Mouse (Mus musculus): Measurements from ENCODE around the gene Smchd1. TPM values are rescaled to one million over a fixed set of nuclear protein-coding genes. Genes with fewer than 3 reads are reported as not detected.

Smchd1 gene
- polyA plus RNA-seq, 1 experiment from 2014 or later = 49.4 TPM

DNA sequence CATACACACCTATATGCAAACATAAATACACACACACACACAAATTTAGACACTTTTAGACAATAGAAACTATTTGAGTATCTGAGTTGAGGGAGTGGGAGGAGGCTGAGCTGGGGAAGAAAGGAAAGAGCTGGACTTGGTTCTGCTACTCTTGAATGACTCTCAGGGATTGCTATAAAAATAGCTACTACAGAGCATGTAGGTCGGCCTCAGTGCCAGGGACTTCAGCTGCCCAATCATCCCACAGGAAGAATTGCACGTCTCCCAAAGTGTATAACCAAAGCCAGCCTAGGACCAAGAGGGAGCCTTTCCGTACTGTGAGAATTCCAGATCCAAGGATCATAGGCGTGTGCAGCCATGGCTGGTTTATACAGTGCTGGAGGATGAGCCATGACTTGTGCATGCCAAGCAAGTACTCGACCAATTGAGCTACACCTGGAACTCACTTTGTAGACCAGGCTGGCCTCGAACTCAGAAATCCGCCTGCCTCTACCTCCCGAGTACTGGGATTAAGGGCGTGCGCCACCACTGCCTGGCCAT lies 167.8 kb downstream of the Smchd1 start:
- no peak overlapping the region for H3K27ac ChIP-seq
- peaks cover 15% of the 10 kb centered on the region for H3K36me3 ChIP-seq
- no peak overlapping the region for H3K4me3 ChIP-seq
- H3K27me3 ChIP-seq (replicated peaks) = peaks cover 19% of the 10 kb centered on the region; the same call in 1 of the 2 replicates
- no peaks in the 10 kb centered on the region for H3K9me3 ChIP-seq (replicated peaks)
- peaks cover 55% of the 10 kb centered on the region for H3K4me1 ChIP-seq
- no peak for ATAC-seq
- H3K4me2 ChIP-seq = no peak overlapping the region
- WGBS (ENCODE audit: insufficient replicate concordance) = 80% methylated on average over 10 of the region's 10 CpGs
- H3K9ac ChIP-seq = no peak overlapping the region

DNA sequence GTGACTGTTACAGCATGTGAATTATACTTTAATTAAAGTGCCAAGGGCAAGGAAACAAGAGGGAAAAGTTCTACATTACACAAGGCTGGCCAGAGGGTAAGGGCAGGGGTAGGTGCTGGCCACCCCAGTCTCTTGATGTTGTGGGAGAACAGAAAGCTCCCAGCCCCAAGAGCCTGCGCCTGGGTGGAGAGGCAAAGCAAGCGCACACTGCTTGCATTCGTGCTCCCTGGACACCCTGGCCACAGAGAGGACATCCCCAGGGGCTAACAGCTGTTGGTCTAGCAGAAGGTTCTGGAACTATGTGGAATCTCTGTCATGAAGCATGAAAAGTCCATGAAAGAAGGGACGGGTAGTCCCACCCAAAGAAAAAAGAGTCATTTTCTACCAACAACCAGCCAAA lies 168.4 kb downstream of the Smchd1 start:
- Histone ChIP-seq H3K9ac (no peak overlapping the region), H3K36me3 (peaks cover 18% of the 10 kb centered on the region), H3K9me3 (replicated peaks) (no peaks in the 10 kb centered on the region), H3K27ac (peak overlapping the region; percentile 32), H3K27me3 (replicated peaks) (peaks cover 19% of the 10 kb centered on the region; the same call in 1 of the 2 replicates), H3K4me3 (no peak overlapping the region), H3K4me1 (peaks cover 51% of the 10 kb centered on the region), H3K4me2 (no peak overlapping the region)
- WGBS (ENCODE audit: insufficient replicate concordance) = 80% methylated on average over 4 of the region's 4 CpGs
- no peak for ATAC-seq

DNA sequence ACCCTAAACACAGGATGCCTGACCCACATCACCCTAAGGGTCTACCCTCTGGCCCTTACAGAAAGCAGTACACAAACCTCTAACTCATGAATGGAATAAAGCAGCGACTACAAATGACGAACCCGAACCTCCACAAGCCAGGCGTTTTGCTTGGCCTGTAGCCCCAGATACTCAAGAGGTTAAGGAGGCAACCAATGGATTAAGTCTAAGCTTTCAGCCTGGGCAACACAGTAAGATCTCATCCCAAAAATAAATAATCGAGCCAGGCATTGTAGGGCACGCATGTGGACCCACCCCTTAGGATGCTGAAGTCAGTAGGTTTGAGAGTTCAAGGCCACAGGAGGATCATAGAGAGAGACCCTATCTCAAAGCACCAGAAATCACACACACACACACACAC lies 169.1 kb downstream of the Smchd1 start:
- H3K4me1 ChIP-seq = peaks cover 45% of the 10 kb centered on the region
- no peak overlapping the region for H3K4me3 ChIP-seq

DNA sequence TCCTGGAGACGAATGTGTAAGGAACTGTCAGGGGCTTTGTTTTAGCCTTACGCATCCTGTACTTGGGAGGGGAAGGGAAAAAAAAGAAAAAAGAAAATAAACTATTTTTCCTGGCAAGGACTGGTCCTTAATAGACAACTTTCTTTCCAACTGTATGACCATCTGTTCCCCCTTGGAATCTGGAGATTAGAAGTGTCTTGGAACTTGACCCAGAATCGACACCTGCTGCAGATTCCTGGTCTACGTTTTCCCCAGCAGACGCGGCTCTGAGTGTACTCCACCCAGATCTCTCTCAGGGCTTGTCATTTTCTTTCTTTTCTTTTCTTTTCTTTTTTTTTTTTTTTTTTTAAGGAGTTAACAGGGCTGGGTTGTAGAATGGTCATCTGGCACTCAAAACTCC lies 171.7 kb downstream of the Smchd1 start:
- no peak for ATAC-seq
- H3K27ac ChIP-seq = no peak overlapping the region

More for the DNA sequence above, 169.1 kb downstream of the Smchd1 start:
- Histone ChIP-seq H3K4me2 (no peak overlapping the region), H3K27me3 (replicated peaks) (peaks cover 19% of the 10 kb centered on the region; the same call in 1 of the 2 replicates), H3K9ac (no peak overlapping the region), H3K36me3 (peaks cover 18% of the 10 kb centered on the region), H3K27ac (no peak overlapping the region), H3K9me3 (replicated peaks) (no peaks in the 10 kb centered on the region)
- WGBS (ENCODE audit: insufficient replicate concordance) = 83% methylated on average over 6 of the region's 6 CpGs
- no peak for ATAC-seq

DNA sequence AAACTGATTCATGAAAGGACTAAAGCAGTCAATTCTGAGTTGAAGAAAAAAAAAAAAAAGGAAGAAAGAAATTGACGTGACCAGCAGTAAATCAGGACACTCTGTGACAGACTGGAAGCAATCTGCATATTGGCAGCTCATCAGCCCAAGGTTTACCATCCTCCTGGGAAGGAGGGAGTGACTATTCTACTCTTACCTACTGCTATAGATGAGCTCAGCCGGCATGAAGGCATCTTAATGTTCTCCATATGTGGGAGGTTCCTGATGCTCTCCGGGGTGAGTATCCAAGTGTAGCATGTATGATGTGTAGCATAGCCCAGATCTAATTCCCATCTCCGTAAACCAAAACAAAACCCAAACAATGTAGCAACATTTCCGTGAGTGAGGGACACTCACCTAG lies 173.7 kb downstream of the Smchd1 start:
- H3K4me3 ChIP-seq = no peak overlapping the region
- H3K27me3 ChIP-seq (replicated peaks) = no peaks in the 10 kb centered on the region
- no peak overlapping the region for H3K4me2 ChIP-seq
- 73% methylated on average over 5 of the region's 5 CpGs for WGBS (ENCODE audit: insufficient replicate concordance)
- H3K4me1 ChIP-seq = peaks cover 24% of the 10 kb centered on the region; the same call in 1 of the 2 replicates
- no peaks in the 10 kb centered on the region; the same call in 1 of the 2 replicates for H3K9me3 ChIP-seq (replicated peaks)
- H3K27ac ChIP-seq = no peak overlapping the region
- ATAC-seq = no peak
- H3K9ac ChIP-seq = no peak overlapping the region
- peaks cover 38% of the 10 kb centered on the region for H3K36me3 ChIP-seq

More for the DNA sequence above, 171.7 kb downstream of the Smchd1 start:
- no peaks in the 10 kb centered on the region for H3K27me3 ChIP-seq (replicated peaks)
- H3K9ac ChIP-seq = no peak overlapping the region
- H3K9me3 ChIP-seq (replicated peaks) = no peaks in the 10 kb centered on the region; the same call in 1 of the 2 replicates
- 78% methylated on average over 6 of the region's 6 CpGs for WGBS (ENCODE audit: insufficient replicate concordance)
- H3K4me1 ChIP-seq = peaks cover 24% of the 10 kb centered on the region
- H3K4me2 ChIP-seq = no peak overlapping the region
- H3K36me3 ChIP-seq = peaks cover 37% of the 10 kb centered on the region
- H3K4me3 ChIP-seq = no peak overlapping the region

DNA sequence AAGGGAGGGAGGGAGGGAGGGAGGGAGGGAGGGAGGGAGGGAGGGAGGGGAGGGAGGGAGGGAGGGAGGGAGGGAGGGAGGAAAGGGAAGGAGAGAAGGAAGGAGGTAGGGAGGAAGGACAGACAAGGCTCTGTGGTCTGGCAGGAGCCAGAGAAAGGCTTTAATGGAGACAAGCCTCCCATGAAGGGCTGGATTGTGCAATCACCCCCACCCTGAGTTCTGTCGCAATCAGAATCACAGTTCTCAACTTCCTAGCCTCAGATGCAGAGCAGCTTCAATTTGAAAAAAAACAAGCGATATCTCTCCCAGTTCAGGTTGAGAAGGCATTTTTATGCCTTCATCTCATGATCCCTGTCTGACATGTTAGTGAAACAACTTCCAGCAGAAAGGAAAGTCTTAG lies 174.8 kb downstream of the Smchd1 start:
- peaks cover 24% of the 10 kb centered on the region for H3K4me1 ChIP-seq
- H3K4me2 ChIP-seq = no peak overlapping the region
- no peaks in the 10 kb centered on the region for H3K27me3 ChIP-seq (replicated peaks)
- no peak for ATAC-seq
- peaks cover 30% of the 10 kb centered on the region for H3K36me3 ChIP-seq
- no peak overlapping the region for H3K9ac ChIP-seq
- H3K27ac ChIP-seq = no peak overlapping the region; the same call in 1 of the 2 replicates
- no peak overlapping the region for H3K4me3 ChIP-seq
- no peaks in the 10 kb centered on the region; the same call in 1 of the 2 replicates for H3K9me3 ChIP-seq (replicated peaks)
- WGBS (ENCODE audit: insufficient replicate concordance) = 43% methylated on average over 2 of the region's 2 CpGs

DNA sequence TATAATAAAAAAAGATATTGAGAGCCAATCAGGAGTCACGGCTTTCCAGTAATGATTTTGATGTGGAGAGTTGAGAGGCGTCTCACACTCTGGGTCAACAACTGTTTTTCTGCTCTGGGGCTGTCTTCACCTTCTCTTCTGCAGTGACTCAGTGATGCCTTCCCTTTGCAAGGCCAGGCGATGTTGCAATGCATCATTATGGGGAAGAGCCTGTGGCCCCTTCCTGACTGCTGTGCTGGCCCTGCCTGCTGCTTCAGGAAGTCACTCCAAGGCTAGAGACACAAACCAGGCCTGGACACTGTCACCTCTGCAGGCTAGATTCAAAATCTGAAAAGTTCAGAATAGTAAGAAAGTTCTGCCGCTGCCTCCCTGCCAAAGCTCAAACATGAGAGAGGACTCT lies 175.3 kb downstream of the Smchd1 start:
- no peak overlapping the region for H3K4me2 ChIP-seq
- no peak for ATAC-seq
- peaks cover 28% of the 10 kb centered on the region for H3K4me1 ChIP-seq
- no peaks in the 10 kb centered on the region for H3K27me3 ChIP-seq (replicated peaks)
- H3K9me3 ChIP-seq (replicated peaks) = no peaks in the 10 kb centered on the region; the same call in 1 of the 2 replicates
- H3K4me3 ChIP-seq = no peak overlapping the region
- H3K36me3 ChIP-seq = peaks cover 30% of the 10 kb centered on the region
- H3K9ac ChIP-seq = no peak overlapping the region
- WGBS (ENCODE audit: insufficient replicate concordance) = 73% methylated on average over 4 of the region's 4 CpGs
- H3K27ac ChIP-seq = peak overlapping the region; percentile 28; the same call in 1 of the 2 replicates

DNA sequence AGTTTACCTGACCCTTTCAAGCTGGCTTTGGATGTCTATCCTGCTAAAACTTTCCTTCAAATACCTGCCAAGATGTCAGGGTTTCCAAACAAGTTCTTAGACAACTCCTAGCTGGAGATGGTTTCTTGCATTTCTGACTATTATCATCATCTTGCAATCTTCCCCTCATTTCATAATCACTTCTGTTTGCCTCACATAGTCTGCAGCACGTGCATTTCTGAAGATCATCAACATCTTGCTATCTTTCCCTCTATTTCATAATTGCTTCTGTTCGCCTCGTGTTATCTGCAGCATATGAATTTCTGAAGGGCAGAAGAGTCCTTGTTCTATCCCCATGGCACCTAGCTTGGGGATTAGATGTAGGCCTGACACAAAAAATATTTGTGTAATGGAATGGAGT lies 180.6 kb downstream of the Smchd1 start:
- no peak overlapping the region for H3K4me3 ChIP-seq
- ATAC-seq = no peak
- no peaks in the 10 kb centered on the region for H3K27me3 ChIP-seq (replicated peaks)
- peak overlapping the region; percentile 19; the same call in 1 of the 2 replicates for H3K9ac ChIP-seq
- H3K4me1 ChIP-seq = peaks cover 70% of the 10 kb centered on the region
- H3K27ac ChIP-seq = peak overlapping the region; percentile 97
- no peak overlapping the region for H3K4me2 ChIP-seq
- H3K9me3 ChIP-seq (replicated peaks) = no peaks in the 10 kb centered on the region; the same call in 1 of the 2 replicates
- peaks cover 18% of the 10 kb centered on the region for H3K36me3 ChIP-seq
- WGBS (ENCODE audit: insufficient replicate concordance) = 33% methylated on average over 3 of the region's 3 CpGs

Other genes with a start within 250 kb of the Smchd1 start
- 28.9 and 31.1 TPM in 2 replicates for gene Emilin2, start 163.4 kb downstream of the Smchd1 start, polyA plus RNA-seq (2016; fragmentation: Nextera tagmentation; extraction: Ambion mirVana)
- 1.7 and 2.8 TPM in 2 replicates for gene Gm4707, start 15.4 kb downstream of the Smchd1 start, polyA plus RNA-seq (2016; fragmentation: Nextera tagmentation; extraction: Ambion mirVana)
- gene Ndc80, start 51.5 kb upstream of the Smchd1 start, polyA plus RNA-seq (2016; fragmentation: Nextera tagmentation; extraction: Ambion mirVana) = 37.7 and 39.0 TPM in 2 replicates
- 0.21 and 0.37 TPM in 2 replicates for gene Spdya, start 76.7 kb upstream of the Smchd1 start, polyA plus RNA-seq (2016; fragmentation: Nextera tagmentation; extraction: Ambion mirVana)
- gene Wdr43, start 140.6 kb upstream of the Smchd1 start, polyA plus RNA-seq (2016; fragmentation: Nextera tagmentation; extraction: Ambion mirVana) = 86.3 and 88.7 TPM in 2 replicates
- gene Togaram2, start 197.9 kb upstream of the Smchd1 start, polyA plus RNA-seq (2016; fragmentation: Nextera tagmentation; extraction: Ambion mirVana) = 0.07 TPM in 1 of 2 replicates, not detected in the other

All from liver, embryonic 12.5 days (tissue).